Mouse (Mus musculus): ENCODE data around the gene Atp9a.
"Not testable (repeated sequence)": the region's sequence is repeated elsewhere in the genome, so short reads cannot be mapped to it uniquely, and the experiment has no call there.

Gene Atp9a

GRCm38 (mm10) chr2:168742059-168742627, at the start of gene Atp9a:
Gene Atp9a, minus strand, starts transcription at chr2:168742409.
- ATAC-seq (ENCODE audit: low TSS enrichment) = peak; percentile 83

- peak; percentile 27; the same call in 1 of the 2 replicates for ATAC-seq (ENCODE audit: low TSS enrichment)
Measured at GRCm38 (mm10) chr2:168791115-168791802, 49.0 kb upstream of the Atp9a start.

- no peak for ATAC-seq (ENCODE audit: low TSS enrichment)
Measured at GRCm38 (mm10) chr2:168786174-168786573, 44.0 kb upstream of the Atp9a start.

- no peak for ATAC-seq (ENCODE audit: low TSS enrichment)
Measured at GRCm38 (mm10) chr2:168780596-168780995, 38.4 kb upstream of the Atp9a start.

GRCm38 (mm10) chr2:168780024-168780423, 37.8 kb upstream of the Atp9a start:
- no peak for ATAC-seq (ENCODE audit: low TSS enrichment)

- ATAC-seq (ENCODE audit: low TSS enrichment) = no peak
Measured at GRCm38 (mm10) chr2:168777481-168777880, 35.3 kb upstream of the Atp9a start.

GRCm38 (mm10) chr2:168776238-168776637, 34.0 kb upstream of the Atp9a start:
- no peak for ATAC-seq (ENCODE audit: low TSS enrichment)

- ATAC-seq (ENCODE audit: low TSS enrichment) = no peak
Measured at GRCm38 (mm10) chr2:168769259-168769658, 27.1 kb upstream of the Atp9a start.

GRCm38 (mm10) chr2:168767582-168767981, 25.4 kb upstream of the Atp9a start, which contains the start of gene Sall4:
Gene Sall4, minus strand, starts transcription at chr2:168767943.
- ATAC-seq (ENCODE audit: low TSS enrichment) = no peak

- no peak for ATAC-seq (ENCODE audit: low TSS enrichment)
Measured at GRCm38 (mm10) chr2:168766538-168767361, 24.5 kb upstream of the Atp9a start.

- no peak for ATAC-seq (ENCODE audit: low TSS enrichment)
Measured at GRCm38 (mm10) chr2:168765696-168766537, 23.7 kb upstream of the Atp9a start.

- no peak for ATAC-seq (ENCODE audit: low TSS enrichment)
Measured at GRCm38 (mm10) chr2:168765065-168765681, 23.0 kb upstream of the Atp9a start.

- no peak for ATAC-seq (ENCODE audit: low TSS enrichment)
Measured at GRCm38 (mm10) chr2:168764460-168764867, 22.3 kb upstream of the Atp9a start.

GRCm38 (mm10) chr2:168763785-168764184, 21.6 kb upstream of the Atp9a start:
- ATAC-seq (ENCODE audit: low TSS enrichment) = no peak

GRCm38 (mm10) chr2:168762411-168762815, 20.2 kb upstream of the Atp9a start:
- ATAC-seq (ENCODE audit: low TSS enrichment) = no peak

- ATAC-seq (ENCODE audit: low TSS enrichment) = no peak
Measured at GRCm38 (mm10) chr2:168761954-168762353, 19.7 kb upstream of the Atp9a start.

- ATAC-seq (ENCODE audit: low TSS enrichment) = no peak
Measured at GRCm38 (mm10) chr2:168761141-168761540, 18.9 kb upstream of the Atp9a start.

- ATAC-seq (ENCODE audit: low TSS enrichment) = not testable (repeated sequence)
Measured at GRCm38 (mm10) chr2:168744406-168744805, 2.2 kb upstream of the Atp9a start.

GRCm38 (mm10) chr2:168742649-168743048, 440 bp upstream of the Atp9a start:
- no peak for ATAC-seq (ENCODE audit: low TSS enrichment)

- peak; percentile 83 for ATAC-seq (ENCODE audit: low TSS enrichment)
Measured at GRCm38 (mm10) chr2:168741273-168742058, 743 bp downstream of the Atp9a start.
